Mouse (Mus musculus) kidney, postnatal 0 days (tissue): ENCODE data around the gene Foxe3. TPM values are rescaled to one million over a fixed set of nuclear protein-coding genes. Genes with fewer than 3 reads are reported as not detected.

Experiments used
- ATAC-seq: fragments of 200-750 bp; cut with Nextera tagmentation; replicated peaks from 2 replicates; pipeline ENCODE4 v1.8.0; 2017; ENCODE audit warnings: low read depth, moderate number of reproducible peaks, moderate TSS enrichment, moderate library complexity; ENCODE audit not compliant: low FRiP score
- DNase-seq: peaks from one replicate; pipeline ENCODE4 v3.0.0-alpha.2; 2016; ENCODE audit warnings: low spot score
- H3K27ac ChIP-seq: fragments of 300-500 bp; sonication (generic); 2 replicates; pipeline ENCODE4 v1.5.1; 2014; ENCODE audit warnings: mild to moderate bottlenecking
- H3K27me3 ChIP-seq: fragments of 300-500 bp; sonication (generic); 2 replicates; pipeline ENCODE4 v1.6.1; 2014; ENCODE audit warnings: low read length, mixed read lengths; ENCODE audit not compliant: insufficient read depth
- H3K36me3 ChIP-seq: fragments of 300-500 bp; sonication (generic); 2 replicates; pipeline ENCODE4 v1.6.1; 2014; ENCODE audit warnings: low read length, mixed read lengths; ENCODE audit not compliant: insufficient read depth
- H3K4me1 ChIP-seq: fragments of 300-500 bp; sonication (generic); replicated peaks from 2 replicates; pipeline ENCODE4 v1.6.1; 2014; ENCODE audit warnings: antibody characterized with exemption, low read length, mixed read lengths; ENCODE audit not compliant: insufficient read depth
- H3K4me2 ChIP-seq: fragments of 300-500 bp; sonication (generic); 2 replicates; pipeline ENCODE4 v1.6.1; 2014; ENCODE audit warnings: mild to moderate bottlenecking, low read length, moderate library complexity, mixed read lengths
- H3K4me3 ChIP-seq: fragments of 300-500 bp; sonication (generic); replicated peaks from 2 replicates; pipeline ENCODE4 v1.5.1; 2014; ENCODE audit warnings: low read depth, low read length
- H3K9ac ChIP-seq: fragments of 300-500 bp; sonication (generic); 2 replicates; pipeline ENCODE4 v1.6.1; 2014; ENCODE audit warnings: low read depth, low read length
- H3K9me3 ChIP-seq: fragments of 300-500 bp; sonication (generic); replicated peaks from 2 replicates; pipeline ENCODE4 v1.6.1; 2016; ENCODE audit warnings: low read length, inconsistent platforms, mixed read lengths
- CTCF ChIP-seq: IDR thresholded peaks from 2 replicates; pipeline ENCODE4 v1.5.1; 2016; ENCODE audit warnings: antibody characterized with exemption, low read depth, mild to moderate bottlenecking, moderate library complexity
- WGBS: fragments of 180-500 bp; shearing (Covaris S2); extraction: QIAGEN DNeasy Blood & Tissue Kit; methylation state at CpG from one replicate; pipeline ENCODE4 v1.1.7; 2014; 5-methylcytosine and 5-hydroxymethylcytosine counted together
- polyA plus RNA-seq: library from polyadenylated mRNA; unstranded; fragments of >200 nt; fragmentation: Nextera tagmentation; extraction: Ambion mirVana; gene quantifications from 2 replicates; pipeline ENCODE4 v1.2.1, GENCODE M21; 2015

The Foxe3 gene
- polyA plus RNA-seq, 1 experiment from 2014 or later = not detected

DNA sequence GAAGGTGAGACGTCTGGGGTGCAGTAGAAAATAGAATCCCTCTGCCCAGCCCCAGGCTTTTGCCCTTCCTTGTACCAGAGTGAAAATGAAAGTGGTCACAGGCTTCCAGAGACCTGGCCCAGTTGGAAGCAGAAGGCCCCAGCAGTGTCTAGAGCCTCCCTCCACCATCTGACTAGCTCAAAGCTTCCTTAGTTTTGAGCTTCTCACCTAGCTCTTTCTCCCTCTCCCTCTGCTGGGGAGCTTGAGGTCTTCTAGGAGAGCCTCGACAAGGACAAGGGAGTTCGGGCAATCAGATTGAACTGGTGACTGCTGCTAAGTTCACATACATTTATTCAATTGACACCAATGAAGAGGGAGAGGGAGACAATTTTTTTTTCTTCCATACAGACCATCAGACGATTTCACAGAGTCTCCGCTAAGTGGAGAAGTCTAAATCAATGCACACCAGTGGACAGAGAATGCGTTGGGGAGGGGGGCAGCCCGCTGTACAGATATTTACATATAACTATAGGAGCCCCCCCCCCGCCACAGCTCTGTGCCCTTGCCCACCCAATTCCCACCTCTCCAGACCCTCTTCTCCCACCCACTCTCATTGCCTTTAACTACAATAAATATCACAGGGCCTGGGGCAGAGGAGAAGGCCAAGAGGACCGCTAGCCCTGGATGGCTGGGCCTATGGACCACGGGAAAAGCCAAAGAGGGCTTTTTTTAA lies 19.7 kb downstream of the Foxe3 start:
- Histone ChIP-seq H3K4me2 (peak overlapping the region; percentile 82), H3K27ac (no peak overlapping the region), H3K9ac (peak overlapping the region; percentile 29; the same call in 1 of the 2 replicates), H3K36me3 (no peaks in the 10 kb centered on the region), H3K9me3 (no peaks in the 10 kb centered on the region), H3K4me3 (peak overlapping the region; percentile 68), H3K4me1 (peaks cover 11% of the 10 kb centered on the region; the same call in 1 of the 2 replicates), H3K27me3 (peaks cover 23% of the 10 kb centered on the region; the same call in 1 of the 2 replicates)
- ATAC-seq (no peak), DNase-seq (peak; percentile 73)
- WGBS = 37% methylated on average over 10 of the region's 10 CpGs
- TF ChIP-seq CTCF = peak; percentile 34; the same call in 1 of the 2 replicates

DNA sequence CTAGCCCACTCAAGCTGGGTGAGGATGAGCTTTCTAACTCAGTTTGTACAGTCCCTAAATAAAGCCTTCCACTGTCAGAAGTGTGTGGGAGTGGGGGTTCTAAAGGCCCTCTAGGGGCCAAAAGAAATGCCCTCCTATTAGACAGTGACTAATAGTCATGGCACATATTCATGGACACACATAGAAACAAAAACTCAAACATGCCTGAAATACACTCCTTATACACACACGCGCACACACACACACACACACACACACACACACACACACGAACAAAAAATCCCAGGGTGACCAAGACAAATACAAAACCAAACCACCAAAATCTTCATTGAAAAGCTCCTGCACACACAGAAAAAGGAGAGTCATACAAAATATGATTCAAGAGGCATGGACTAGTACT lies 20.3 kb downstream of the Foxe3 start:
- Histone ChIP-seq H3K27ac (no peak overlapping the region), H3K4me3 (peak overlapping the region; percentile 68), H3K9ac (no peak overlapping the region), H3K4me2 (peak overlapping the region; percentile 82), H3K9me3 (no peaks in the 10 kb centered on the region), H3K36me3 (no peaks in the 10 kb centered on the region), H3K27me3 (peaks cover 24% of the 10 kb centered on the region; the same call in 1 of the 2 replicates), H3K4me1 (peaks cover 11% of the 10 kb centered on the region; the same call in 1 of the 2 replicates)
- 59% methylated on average over 3 of the region's 3 CpGs for WGBS
- no peak for TF ChIP-seq CTCF
- ATAC-seq (no peak), DNase-seq (no peak)

DNA sequence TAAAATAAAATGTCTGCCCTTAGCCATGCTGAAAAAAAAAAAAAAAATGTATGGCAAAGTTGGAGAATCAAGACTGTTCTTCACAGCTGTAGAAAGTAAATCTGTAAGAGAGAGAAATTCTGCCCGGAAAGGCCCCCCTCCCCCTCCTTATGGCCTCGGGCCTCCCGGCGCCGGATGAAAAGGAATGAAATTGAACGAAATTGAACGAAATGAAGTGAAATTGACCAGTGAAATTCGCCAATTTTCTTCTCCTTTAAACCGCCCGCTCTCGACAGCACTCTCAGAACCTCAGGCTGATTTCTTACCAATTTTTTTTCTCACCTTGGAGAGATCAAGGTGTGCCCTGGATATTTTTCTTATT lies 22.4 kb downstream of the Foxe3 start:
- DNase-seq = no peak
- TF ChIP-seq CTCF = no peak

DNA sequence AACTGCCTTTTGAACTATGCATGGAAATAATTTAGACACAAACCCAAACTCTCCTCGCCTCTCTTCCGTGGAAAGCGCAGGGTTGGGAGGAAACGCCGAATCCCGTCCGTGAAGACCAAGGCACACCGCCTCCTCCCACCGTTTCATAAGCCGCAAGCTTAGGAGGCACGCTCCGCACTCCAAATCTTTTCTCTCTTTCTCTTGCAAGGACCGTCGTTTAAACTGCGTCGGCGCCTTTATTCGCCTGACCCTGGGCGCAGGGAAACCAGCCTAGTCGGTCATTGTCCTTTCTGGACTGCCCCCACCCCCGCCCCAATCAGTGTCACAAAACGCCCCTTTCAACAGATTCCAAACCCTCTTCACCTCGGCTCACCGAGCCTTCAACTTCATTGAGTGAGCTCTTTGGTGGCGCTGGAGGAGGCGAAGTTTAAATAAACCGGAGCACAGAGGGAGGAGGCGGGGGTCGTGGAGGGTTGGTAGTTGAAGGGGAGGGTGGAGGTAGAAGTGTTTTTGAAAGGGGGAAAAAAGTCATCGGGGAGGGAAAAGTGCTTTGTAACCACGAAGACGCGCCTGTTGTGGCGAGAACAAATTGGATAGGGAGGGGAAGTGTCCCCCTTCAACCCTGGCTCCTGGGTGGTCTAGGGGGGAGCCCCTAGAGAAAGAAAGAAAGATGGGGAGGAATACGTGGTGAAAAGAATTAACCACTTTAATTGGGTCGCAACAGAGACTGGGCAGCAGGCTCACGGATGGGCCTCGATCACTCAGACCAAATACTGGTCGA lies 23.0 kb downstream of the Foxe3 start:
- no peaks in the 10 kb centered on the region for H3K9me3 ChIP-seq
- peaks cover 32% of the 10 kb centered on the region for H3K27me3 ChIP-seq
- H3K27ac ChIP-seq = peak overlapping the region; percentile 31; the same call in 1 of the 2 replicates
- ATAC-seq (no peak), DNase-seq (no peak)
- 6% methylated on average over 39 of the region's 39 CpGs for WGBS
- no peak for TF ChIP-seq CTCF
- peak overlapping the region; percentile 36; the same call in 1 of the 2 replicates for H3K9ac ChIP-seq
- no peaks in the 10 kb centered on the region for H3K36me3 ChIP-seq
- H3K4me1 ChIP-seq = no peaks in the 10 kb centered on the region; the same call in 1 of the 2 replicates
- H3K4me2 ChIP-seq = peak overlapping the region; percentile 59
- H3K4me3 ChIP-seq = peak overlapping the region; percentile 22

More for the DNA sequence above, 22.4 kb downstream of the Foxe3 start:
- WGBS = 32% methylated on average over 11 of the region's 11 CpGs
- Histone ChIP-seq H3K27ac (no peak overlapping the region), H3K9me3 (no peaks in the 10 kb centered on the region), H3K36me3 (no peaks in the 10 kb centered on the region), H3K4me2 (peak overlapping the region; percentile 59), H3K27me3 (peaks cover 32% of the 10 kb centered on the region), H3K9ac (no peak overlapping the region), H3K4me1 (no peaks in the 10 kb centered on the region; the same call in 1 of the 2 replicates), H3K4me3 (no peak overlapping the region)
- no peak for ATAC-seq

DNA sequence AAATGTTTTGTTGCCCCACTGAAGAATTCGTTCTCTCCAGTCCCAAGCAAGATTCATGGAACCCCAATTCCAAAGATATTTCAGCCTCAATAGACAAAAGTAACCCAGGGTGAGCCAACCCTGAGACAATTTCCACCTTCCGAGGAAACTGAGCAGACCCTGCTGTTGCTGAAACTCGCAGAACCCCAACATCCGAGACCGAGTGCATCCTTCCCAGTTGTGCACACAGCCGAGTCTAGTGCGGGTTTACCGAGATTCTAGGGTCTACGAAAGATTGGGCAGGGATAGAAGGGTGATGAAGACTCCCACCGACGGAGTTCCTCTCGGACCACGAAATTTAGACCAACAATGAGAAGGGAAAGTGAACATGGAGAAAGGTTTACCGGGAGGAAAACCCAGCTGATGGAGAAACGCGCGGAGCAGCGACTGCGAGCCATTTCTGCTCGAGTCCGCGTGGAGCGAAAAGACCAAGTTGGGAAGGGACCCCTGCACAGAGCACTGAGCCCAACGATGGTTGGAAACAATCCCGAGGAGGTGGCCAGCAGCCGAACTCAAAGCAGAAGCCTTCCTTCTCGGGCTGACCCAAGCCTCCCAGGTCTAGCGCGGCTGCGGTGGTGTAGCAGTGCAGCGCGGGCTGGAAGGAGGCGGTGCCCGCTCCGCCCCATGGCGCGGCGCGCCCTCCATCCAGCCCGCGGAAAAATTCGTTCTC lies 24.0 kb downstream of the Foxe3 start:
- H3K9me3 ChIP-seq = no peaks in the 10 kb centered on the region
- WGBS = 5% methylated on average over 42 of the region's 42 CpGs
- DNase-seq (no peak), ATAC-seq (0 out of 2 replicates have a peak, but pooled peaks have one; percentile 33)
- no peaks in the 10 kb centered on the region for H3K4me1 ChIP-seq
- peaks cover 32% of the 10 kb centered on the region for H3K27me3 ChIP-seq
- no peak for TF ChIP-seq CTCF
- H3K4me2 ChIP-seq = peak overlapping the region; percentile 59
- 0 out of 2 replicates have a peak overlapping the region, but pooled peaks have one; percentile 15 for H3K9ac ChIP-seq
- peak overlapping the region; percentile 22 for H3K4me3 ChIP-seq
- H3K36me3 ChIP-seq = no peaks in the 10 kb centered on the region
- no peak overlapping the region for H3K27ac ChIP-seq
